Mouse (Mus musculus): ENCODE measurements around the gene Zc3h4.

Gene Zc3h4

DNA sequence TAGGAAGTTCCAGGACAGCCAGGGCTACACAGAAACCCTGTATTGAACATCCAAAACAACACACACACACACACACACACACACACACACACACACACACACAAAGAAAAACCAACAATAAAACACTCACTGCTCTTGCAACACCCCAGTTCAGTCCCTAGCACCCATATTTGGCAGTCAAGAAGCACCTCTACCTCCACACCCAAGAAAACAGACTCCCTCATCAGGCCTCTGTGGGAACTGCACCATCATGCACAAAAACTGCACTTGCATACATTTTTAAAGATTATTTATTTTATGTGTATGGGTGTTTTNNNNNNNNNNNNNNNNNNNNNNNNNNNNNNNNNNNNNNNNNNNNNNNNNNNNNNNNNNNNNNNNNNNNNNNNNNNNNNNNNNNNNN is 40.5 kb downstream of the Zc3h4 start:
- DNase-seq: no peak

DNA sequence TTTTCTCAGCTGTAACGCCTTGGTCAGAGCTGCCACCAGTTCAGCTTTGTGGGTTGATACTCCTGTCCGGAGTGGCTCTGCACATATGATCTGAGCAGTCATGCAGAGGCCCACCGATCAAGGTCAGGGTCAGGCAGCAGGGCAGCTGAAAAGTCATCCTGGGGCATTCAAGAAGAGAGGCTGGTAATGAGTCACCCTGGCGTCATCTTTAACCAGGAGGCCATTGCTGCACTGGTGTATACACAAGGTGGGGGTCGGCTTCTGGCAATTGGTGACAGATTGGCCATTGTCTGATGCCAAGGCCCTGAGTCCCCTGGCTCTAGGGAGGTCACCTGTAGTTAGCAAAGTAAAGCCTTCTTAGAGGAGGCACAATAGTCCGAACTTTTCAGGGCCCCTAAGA is 50.9 kb downstream of the Zc3h4 start:
- DNase-seq: no peak

DNA sequence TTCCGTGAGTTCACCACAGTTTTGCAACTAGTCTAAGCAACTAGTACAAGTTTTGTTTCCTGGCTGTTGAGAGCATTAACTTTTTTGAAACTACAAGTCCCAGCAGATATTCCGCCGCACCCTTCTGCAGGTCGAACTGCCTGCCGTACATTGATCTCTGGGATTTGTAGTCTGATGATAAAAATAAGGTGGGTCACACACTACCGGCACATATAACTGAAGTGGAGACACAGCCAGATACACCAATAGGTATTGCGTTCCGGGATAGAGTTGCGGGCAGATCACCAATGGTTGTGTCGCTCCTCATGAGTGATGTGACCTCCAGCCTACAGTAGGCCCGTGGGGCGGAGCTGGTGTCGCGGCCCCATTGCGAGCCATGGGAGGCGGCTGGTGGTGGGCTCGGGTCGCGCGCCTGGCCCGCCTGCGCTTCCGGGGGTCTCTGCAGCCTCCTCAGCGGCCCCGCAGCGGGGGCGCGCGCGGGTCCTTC is 51.9 kb downstream of the Zc3h4 start, which contains the start of gene Tmem160:
Gene Tmem160 (plus strand): TSS at position 193 of the 487 bp plus-strand sequence.
- peak; percentile 84 for DNase-seq

- no peak for DNase-seq
These were observed 52.5 kb downstream of the Zc3h4 start for GRCm38 (mm10) chr7:16453118-16453711.

- DNase-seq: no peak
These were observed 54.3 kb downstream of the Zc3h4 start for GRCm38 (mm10) chr7:16455016-16455415.

- no peak for DNase-seq
These were observed 55.6 kb downstream of the Zc3h4 start for GRCm38 (mm10) chr7:16456289-16456688.

DNA sequence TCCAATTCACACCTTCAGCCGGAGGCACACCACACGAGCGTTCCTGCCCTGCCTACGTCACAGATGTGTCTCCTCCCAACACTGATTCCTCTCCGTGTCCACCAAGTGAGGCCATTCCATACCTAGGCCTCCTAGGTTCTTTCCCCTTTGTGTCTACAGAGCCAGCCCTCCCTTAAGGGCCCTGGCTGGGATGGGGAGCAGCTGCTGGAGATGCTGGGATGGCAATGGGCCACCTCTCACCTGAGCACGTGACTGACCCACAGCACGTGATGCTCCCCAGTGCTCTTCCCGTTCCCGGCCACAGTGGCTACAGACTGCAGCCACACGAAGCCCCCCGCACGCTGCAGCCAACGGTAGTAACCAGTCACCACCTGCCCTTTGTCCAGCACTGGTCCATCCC is 59.9 kb downstream of the Zc3h4 start:
- DNase-seq: no peak

DNA sequence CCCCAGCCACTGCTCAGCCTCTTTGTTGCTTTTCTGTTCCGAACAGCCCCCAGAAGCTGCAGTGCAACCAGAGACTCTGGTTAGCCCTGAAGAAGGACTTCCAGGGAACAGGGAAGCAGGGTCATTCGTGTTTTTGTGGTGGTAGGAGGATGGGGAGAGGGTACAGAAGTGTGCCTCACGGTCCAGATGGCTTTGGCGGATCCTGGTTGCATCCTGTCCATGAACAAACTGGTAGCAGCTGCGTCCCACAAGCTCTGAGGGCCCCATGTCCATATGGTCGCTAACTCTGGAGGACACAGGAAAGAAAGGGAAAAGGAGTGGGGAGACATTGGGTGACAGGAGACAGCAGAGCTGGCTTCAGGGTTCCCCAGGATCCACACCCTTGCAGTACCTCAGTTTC is 60.4 kb downstream of the Zc3h4 start:
- DNase-seq: no peak

- no peak for DNase-seq
These were observed 61.0 kb downstream of the Zc3h4 start for GRCm38 (mm10) chr7:16461705-16462104.

- DNase-seq: peak; percentile 83
These were observed 62.5 kb downstream of the Zc3h4 start for GRCm38 (mm10) chr7:16463214-16463613.

GRCm38 (mm10) chr7:16465160-16465559 is 64.5 kb downstream of the Zc3h4 start:
- peak; percentile 68 for DNase-seq

GRCm38 (mm10) chr7:16465568-16465967 is 64.9 kb downstream of the Zc3h4 start:
- no peak for DNase-seq

GRCm38 (mm10) chr7:16466565-16466964 is 65.9 kb downstream of the Zc3h4 start:
- no peak for DNase-seq

DNA sequence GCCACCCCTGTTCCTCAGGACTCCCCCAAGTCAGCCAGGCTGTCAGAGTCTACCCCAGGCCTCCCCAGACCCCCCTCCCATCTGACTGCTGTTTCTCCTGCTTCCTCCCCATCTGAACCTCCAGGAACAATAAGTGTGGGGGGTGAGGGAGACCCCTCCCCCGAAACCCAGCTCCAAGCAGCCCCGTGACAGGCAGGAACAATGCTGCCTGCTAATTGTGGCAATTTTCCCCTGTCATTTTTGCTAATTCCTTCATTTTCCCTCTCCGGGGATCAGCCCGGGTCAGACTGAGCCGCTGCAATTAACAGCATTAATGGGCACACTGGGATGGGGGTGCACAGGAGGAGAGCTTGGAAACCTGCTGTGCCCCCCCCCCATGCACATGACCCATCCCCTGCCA is 67.4 kb downstream of the Zc3h4 start:
- DNase-seq: no peak

DNA sequence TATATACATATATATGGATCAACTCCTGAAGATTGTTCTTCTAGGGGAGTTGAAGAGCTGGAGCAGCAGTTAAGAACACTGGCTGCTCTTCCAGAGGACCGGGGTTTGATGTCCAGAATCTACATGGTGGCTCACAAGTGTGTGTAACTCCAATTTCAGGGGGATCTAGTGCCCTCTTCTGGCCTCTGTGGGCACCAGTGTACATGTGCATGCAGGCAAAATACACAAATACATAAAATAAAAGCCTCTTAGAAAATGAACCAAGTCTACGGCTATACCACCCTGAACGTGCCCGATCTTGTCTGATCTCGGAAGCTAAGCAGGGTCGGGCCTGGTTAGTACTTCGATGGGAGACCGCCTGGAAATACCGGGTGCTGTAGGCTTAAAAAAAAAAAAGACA is 70.8 kb downstream of the Zc3h4 start:
- DNase-seq: no peak

- no peak for DNase-seq
These were observed 71.5 kb downstream of the Zc3h4 start for GRCm38 (mm10) chr7:16472116-16472709.

- DNase-seq: no peak
These were observed 73.1 kb downstream of the Zc3h4 start for GRCm38 (mm10) chr7:16473847-16474246.

GRCm38 (mm10) chr7:16474445-16474844 is 73.7 kb downstream of the Zc3h4 start:
- DNase-seq: no peak

DNA sequence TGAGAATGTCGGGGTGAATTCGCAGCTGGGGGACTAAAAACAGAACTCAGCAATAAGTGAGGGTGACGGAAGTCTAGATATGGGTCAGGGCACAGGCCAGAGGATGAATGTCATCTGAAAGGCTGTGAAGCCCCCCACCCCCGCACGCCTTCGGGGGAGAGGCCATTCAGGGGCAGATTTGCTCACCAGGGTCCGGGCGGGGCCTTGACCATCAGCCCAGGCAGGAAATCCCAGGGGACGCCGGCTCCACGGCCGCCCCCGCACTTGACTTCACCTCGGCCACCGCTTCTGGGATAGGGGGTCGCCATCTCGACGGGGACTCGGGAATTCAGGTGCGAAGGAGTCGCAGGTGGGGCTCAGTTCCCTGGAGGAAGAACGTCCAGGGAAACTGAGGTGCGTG is 74.6 kb downstream of the Zc3h4 start:
- DNase-seq: no peak

DNA sequence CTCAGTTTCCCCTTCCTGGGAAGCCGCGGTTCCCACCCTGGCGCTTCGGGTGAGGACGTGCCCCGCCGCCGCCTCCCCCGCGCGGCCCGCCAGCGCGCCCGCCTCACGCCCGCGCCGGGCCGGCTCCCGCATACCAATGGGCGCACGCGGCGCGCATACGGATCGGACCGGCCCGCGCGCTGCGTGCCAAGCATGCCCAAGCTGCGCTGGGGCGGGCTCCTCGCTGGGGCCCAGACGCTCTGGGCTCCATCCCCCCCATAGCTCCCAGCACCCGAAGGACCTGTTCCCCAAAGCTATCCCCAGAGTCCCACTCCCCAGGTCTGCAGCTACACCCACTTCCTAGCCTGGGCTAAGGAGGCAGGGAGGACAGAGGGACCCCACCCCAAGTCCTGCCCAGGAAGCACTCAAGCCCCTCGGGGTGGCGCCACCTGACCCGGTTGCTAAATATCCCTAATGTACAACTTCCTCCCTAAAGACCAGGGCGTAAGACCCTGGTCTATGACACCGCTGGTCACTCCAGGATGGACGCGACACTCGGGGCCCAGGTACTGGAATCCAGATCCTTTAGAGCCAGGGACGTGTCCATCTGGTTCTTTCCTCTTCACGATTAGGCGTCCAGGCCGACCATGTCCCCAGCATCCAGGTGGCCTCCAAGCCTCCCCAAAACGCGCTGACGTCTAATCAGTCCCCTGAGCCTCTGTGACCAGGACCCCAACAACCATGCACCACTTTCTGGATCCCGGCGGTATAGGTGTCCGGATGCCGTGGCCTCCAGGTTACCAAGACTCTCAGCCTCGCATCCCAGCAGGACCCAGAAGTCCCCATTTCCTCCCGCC is 75.3 kb downstream of the Zc3h4 start:
- DNase-seq: no peak

GRCm38 (mm10) chr7:16476600-16476989 is 75.9 kb downstream of the Zc3h4 start:
- DNase-seq: no peak

DNA sequence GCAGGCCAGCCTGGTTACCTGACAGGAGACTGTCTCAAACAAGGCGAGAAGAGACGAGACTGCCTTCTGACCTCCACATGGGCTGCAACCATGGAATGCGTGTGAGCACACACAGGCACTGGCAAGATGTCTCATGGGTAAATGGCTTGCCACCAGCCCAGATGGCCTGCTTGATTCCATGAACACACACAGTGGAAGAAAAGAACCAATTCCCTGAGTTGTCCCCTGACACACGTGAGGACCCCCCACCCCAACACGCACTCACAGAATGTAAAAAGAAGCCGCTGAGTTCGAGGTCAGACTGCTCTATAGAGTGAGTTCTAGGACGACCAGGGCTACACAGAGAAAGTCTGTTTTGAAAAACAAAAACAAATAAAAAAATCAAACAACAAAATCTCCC is 76.9 kb downstream of the Zc3h4 start, which contains the start of gene Npas1:
Gene Npas1 (minus strand): TSS at position 101 of the 400 bp plus-strand sequence.
- no peak for DNase-seq
